Mouse (Mus musculus): ENCODE results near the gene Agpat2. TPM values are rescaled to one million over a fixed set of nuclear protein-coding genes. Genes with fewer than 3 reads are reported as not detected.

Agpat2 gene
- total RNA-seq, 2 experiments from 2014 or later: 49.7 to 51.6 TPM

- DNase-seq (ENCODE audit: low spot score): no peak
- intact Hi-C loops (cut with DNase I): no loop called here
These were observed 54.0 kb downstream of the Agpat2 start for GRCm38 (mm10) chr2:26550205-26550604.

GRCm38 (mm10) chr2:26549801-26550200, 54.4 kb downstream of the Agpat2 start:
- no peak for DNase-seq (ENCODE audit: low spot score)
- intact Hi-C loops (cut with DNase I): loop anchor here (2.0 to 5.0 kb wide), 3 partner anchors 42 to 75 kb away; no protein-coding TSS in a partner anchor

- intact Hi-C loops (cut with DNase I): loop anchor here (5.0 kb wide), 2 partner anchors 40 to 55 kb away; no protein-coding TSS in a partner anchor
These were observed 56.7 kb downstream of the Agpat2 start for GRCm38 (mm10) chr2:26547481-26547880.

GRCm38 (mm10) chr2:26544265-26544664, 60.0 kb downstream of the Agpat2 start:
- intact Hi-C loops (cut with DNase I): loop anchor here (2.0 kb wide), 1 partner anchor 17 kb away; no protein-coding TSS in a partner anchor
- DNase-seq (ENCODE audit: low spot score): no peak

More at GRCm38 (mm10) chr2:26547481-26547880, 56.7 kb downstream of the Agpat2 start:
- DNase-seq (ENCODE audit: low spot score): no peak

GRCm38 (mm10) chr2:26543768-26544167, 60.4 kb downstream of the Agpat2 start:
- intact Hi-C loops (cut with DNase I): loop anchor here (2.0 kb wide), 1 partner anchor 17 kb away; no protein-coding TSS in a partner anchor
- no peak for DNase-seq (ENCODE audit: low spot score)

- no peak for DNase-seq (ENCODE audit: low spot score)
- intact Hi-C loops (cut with DNase I): no loop called here
These were observed 61.1 kb downstream of the Agpat2 start for GRCm38 (mm10) chr2:26543155-26543554.

Small RNAs within 50 kb of the gene (microRNA-seq; reads per million reads assigned to microRNA genes)
- gene Mir126a: 4.7 reads per million, percentile 12 among the genes with 10 or more reads in this experiment
- gene Mir126b: not detected

Other genes starting within 250 kb of the Agpat2 start
- 1 to 10 TPM; 1.8 to 1.9 TPM for gene Card9, start 243.5 kb downstream of the Agpat2 start, total RNA-seq (2021)
- 10 to 100 TPM in 1 of 2 experiments, 1 to 10 TPM in 1; 8.9 to 11.2 TPM for gene Snapc4, start 223.8 kb downstream of the Agpat2 start, total RNA-seq (2021)
- gene Entr1, start 215.1 kb downstream of the Agpat2 start, total RNA-seq (2021): 10 to 100 TPM; 49.1 to 50.1 TPM
- 100 to 1,000 TPM; 129 to 130 TPM for gene Pmpca, start 215.1 kb downstream of the Agpat2 start, total RNA-seq (2021)
- gene Inpp5e, start 195.2 kb downstream of the Agpat2 start, total RNA-seq (2021): 10 to 100 TPM; 15.2 to 16.9 TPM
- 10 to 100 TPM; 34.9 to 38.8 TPM for gene Sec16a, start 159.2 kb downstream of the Agpat2 start, total RNA-seq (2021)
- 10 to 100 TPM; 27.5 to 32.3 TPM for gene Notch1, start 87.8 kb downstream of the Agpat2 start, total RNA-seq (2021)
- gene Egfl7, start 24.4 kb downstream of the Agpat2 start, total RNA-seq (2021): 100 to 1,000 TPM; 149 to 179 TPM
- not detected for gene Gm20532, start 17.8 kb downstream of the Agpat2 start, total RNA-seq (2021)
- 10 to 100 TPM; 26.9 to 28.9 TPM for gene Fam69b, start 24.0 kb upstream of the Agpat2 start, total RNA-seq (2021)
- not detected for gene Lcn4, start 66.9 kb upstream of the Agpat2 start, total RNA-seq (2021)